Mouse (Mus musculus) ES-E14 (cell line): ENCODE measurements around the gene Nlgn2.

ENCODE experiments used
- CHD2 ChIP-seq: IDR thresholded peaks from 2 replicates; pipeline ENCODE4 v1.6.1; 2014; ENCODE audit warnings: mild to moderate bottlenecking, low read depth, low read length, inconsistent platforms
- HCFC1 ChIP-seq: IDR thresholded peaks from 2 replicates; pipeline ENCODE4 v1.6.1; 2012; ENCODE audit warnings: low read length, inconsistent platforms, borderline replicate concordance; ENCODE audit not compliant: insufficient read depth
- ZC3H11A ChIP-seq: IDR thresholded peaks from 2 replicates; pipeline ENCODE4 v1.6.1; 2012; ENCODE audit warnings: low read depth, mild to moderate bottlenecking, inconsistent platforms, low read length, borderline replicate concordance

DNA sequence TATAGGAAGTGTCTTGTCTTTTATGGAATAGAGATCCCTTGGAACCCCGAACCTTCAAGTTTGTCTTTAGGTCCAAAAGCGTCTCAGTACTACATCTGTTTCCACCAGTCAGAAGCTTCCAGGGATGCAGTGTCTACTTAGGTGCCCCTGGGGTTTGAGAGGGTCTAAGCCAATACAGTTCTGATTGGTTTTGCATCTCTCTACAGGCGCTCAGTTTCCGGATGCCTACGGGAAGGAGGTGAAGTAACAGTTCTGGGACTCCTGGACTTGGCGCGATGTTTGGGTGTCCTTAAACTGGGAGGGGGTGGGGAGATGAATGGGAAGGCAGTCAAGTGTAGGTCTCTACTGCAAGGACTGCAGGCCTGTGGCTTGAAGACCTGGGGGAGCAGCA is 1.1 kb upstream of the Nlgn2 start:
- no peak for TF ChIP-seq HCFC1
- TF ChIP-seq ZC3H11A: no peak
- no peak for TF ChIP-seq CHD2
